In the genomic region with DNA sequence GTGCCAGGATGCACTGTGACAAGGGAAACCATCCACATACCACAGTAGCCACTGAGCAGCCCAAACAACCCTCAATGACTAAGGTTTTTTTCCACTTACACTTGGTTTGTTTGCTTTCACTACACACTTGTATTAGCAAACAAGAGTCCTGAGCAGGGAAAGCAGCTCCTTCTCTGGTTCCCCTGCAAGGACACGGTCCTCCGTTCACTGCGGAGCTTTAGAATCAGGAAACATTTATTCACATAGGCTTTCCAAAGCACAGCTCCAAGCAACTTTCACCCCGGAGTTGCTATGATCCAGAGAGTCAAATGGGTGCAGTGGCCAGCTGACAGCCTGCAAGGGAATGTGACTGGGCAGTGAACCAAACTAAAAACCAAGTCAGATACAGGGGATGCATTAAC, we compare ENCODE assay signal across 11 mouse cellular contexts.
DNase-seq lines count a peak whose midpoint lies in the region; ATAC-seq lines count a peak whose summit lies in the region.
"Had no signal": no experiment of that assay in that cellular context is flagged by ENCODE, and none has a peak within 500 bp of the region (broad histone marks: within the 10 kb centered on the region; RNA-seq: fewer than 3 reads in every experiment).

No protein-coding gene starts in this region.

- ATAC-seq in lung, embryonic 16.5 days (ENCODE audit: low read depth), result peak; percentile 60
- ATAC-seq in forebrain, embryonic 15.5 days (replicated peaks), result no peak

- H3K27ac ChIP-seq in lung, embryonic 16.5 days (ENCODE audit: low read length), result no peak overlapping the region
- no peak overlapping the region for H3K27ac ChIP-seq in forebrain, embryonic 15.5 days (replicated peaks)
- H3K27ac ChIP-seq: hindbrain, embryonic 13.5 days had no signal

- no peaks in the 10 kb centered on the region for H3K27me3 ChIP-seq in lung, embryonic 16.5 days (ENCODE audit: control insufficient read depth, insufficient read depth, low read depth, low read length)
- no peaks in the 10 kb centered on the region for H3K27me3 ChIP-seq in forebrain, embryonic 15.5 days
- H3K27me3 ChIP-seq: hindbrain, embryonic 13.5 days had no signal

- 17% methylated on average over 4 of the region's 4 CpGs for whole genome bisulfite sequencing in lung, embryonic 16.5 days
- WGBS in forebrain, embryonic 15.5 days, result 71% methylated on average over 4 of the region's 4 CpGs

- H3K9ac ChIP-seq in lung, embryonic 16.5 days (ENCODE audit: low read length), result no peak overlapping the region
- H3K9ac ChIP-seq in forebrain, embryonic 15.5 days (replicated peaks), result no peak overlapping the region
- H3K9ac ChIP-seq: hindbrain, embryonic 13.5 days had no signal

- H3K36me3 ChIP-seq in lung, embryonic 16.5 days (ENCODE audit: control insufficient read depth, insufficient read depth, low read length), result no peaks in the 10 kb centered on the region
- no peaks in the 10 kb centered on the region for H3K36me3 ChIP-seq in forebrain, embryonic 15.5 days
- H3K36me3 ChIP-seq: hindbrain, embryonic 13.5 days had no signal

- peak; percentile 37 for DNase-seq in kidney, adult 11 months
- DNase-seq in kidney, adult 8-10 months, result no peak
- DNase-seq in 3T3-L1 (ENCODE audit: low read depth, low spot score) (peak; percentile 71), NIH3T3 (ENCODE audit: low read depth) (peak; percentile 55)
- DNase-seq in urinary bladder, postnatal 4 days (ENCODE audit: low spot score in 2 of 2), result no peak
- DNase-seq: adrenal gland, postnatal 25 days; right cerebral cortex, postnatal 25 days had no signal

- no peaks in the 10 kb centered on the region for H3K9me3 ChIP-seq in lung, embryonic 16.5 days (ENCODE audit: control insufficient read depth, low read length)
- H3K9me3 ChIP-seq in forebrain, embryonic 15.5 days, result no peaks in the 10 kb centered on the region
- H3K9me3 ChIP-seq: hindbrain, embryonic 13.5 days had no signal

- no peak overlapping the region for H3K4me3 ChIP-seq in lung, embryonic 16.5 days (ENCODE audit: low read length)
- H3K4me3 ChIP-seq in forebrain, embryonic 15.5 days, result no peak overlapping the region
- H3K4me3 ChIP-seq: erythroblast, embryonic 14.5 days; hindbrain, embryonic 13.5 days had no signal

- peaks cover 12% of the 10 kb centered on the region for H3K4me1 ChIP-seq in lung, embryonic 16.5 days (replicated peaks; ENCODE audit: control insufficient read depth, insufficient read depth, low read length)
- no peaks in the 10 kb centered on the region for H3K4me1 ChIP-seq in forebrain, embryonic 15.5 days
- H3K4me1 ChIP-seq: hindbrain, embryonic 13.5 days had no signal

- peak overlapping the region; percentile 19; the same call in 1 of the 2 replicates for H3K4me2 ChIP-seq in lung, embryonic 16.5 days (ENCODE audit: low read depth, low read length)
- no peak overlapping the region for H3K4me2 ChIP-seq in forebrain, embryonic 15.5 days (replicated peaks)
- H3K4me2 ChIP-seq: hindbrain, embryonic 13.5 days had no signal

Comparison
In these comparisons a context has a peak if more than half of its experiments do, and no peak if none do; other contexts are left out.
1. DNase-seq: peak in kidney, adult 11 months (single experiment), 3T3-L1 (single experiment) and NIH3T3 (single experiment); none in kidney, adult 8-10 months (0 of 2) and urinary bladder, postnatal 4 days (0 of 2).